Mouse (Mus musculus): Measurements from ENCODE around the gene Plekhg5.
A peak's percentile ranks its signal among the peaks of the same experiment; 100 is the strongest.

GRCm38 (mm10) chr4:152103025-152103424 lies 30.7 kb downstream of the Plekhg5 start:
- TF ChIP-seq CTCF (IDR thresholded peaks at IDR 0.05; ENCODE audit: borderline replicate concordance, control insufficient read depth, extremely low read depth, insufficient read depth, low read length, poor library complexity), result peak; percentile 87; the same call in 1 of the 2 replicates
- no peak for TF ChIP-seq POLR2A (IDR thresholded peaks at IDR 0.05; ENCODE audit: control insufficient read depth, extremely low read depth, insufficient read depth, low read length, poor library complexity)
